Mouse (Mus musculus) urinary bladder, postnatal 25 days (tissue): ENCODE measurements around the gene Wfdc1.
A peak's percentile ranks its signal among the peaks of the same experiment; 100 is the strongest.

ENCODE experiments used
- DNase-seq: peaks from one replicate; pipeline ENCODE4 v3.0.0; 2022; ENCODE audit warnings: low spot score

The Wfdc1 gene

DNA sequence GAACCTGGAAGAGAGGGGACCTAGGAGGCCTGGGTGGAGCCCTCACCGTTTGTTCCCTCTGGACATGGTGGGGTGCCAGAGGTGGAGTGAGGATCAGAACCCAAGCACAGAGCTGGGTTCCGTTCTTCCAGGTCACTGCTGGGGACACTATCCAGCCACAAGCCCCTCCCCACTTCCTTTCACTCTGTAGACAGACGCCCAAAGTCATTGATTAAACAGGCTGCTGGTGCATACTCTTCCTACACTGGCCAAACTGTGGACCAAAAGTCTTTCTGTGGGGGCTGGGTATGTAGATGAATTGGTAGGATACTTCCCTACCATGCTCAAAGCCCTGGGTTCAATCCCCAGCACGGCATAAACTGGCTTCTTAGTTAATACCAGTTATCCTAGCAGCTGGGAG lies 25.8 kb downstream of the Wfdc1 start:
- no peak for DNase-seq

DNA sequence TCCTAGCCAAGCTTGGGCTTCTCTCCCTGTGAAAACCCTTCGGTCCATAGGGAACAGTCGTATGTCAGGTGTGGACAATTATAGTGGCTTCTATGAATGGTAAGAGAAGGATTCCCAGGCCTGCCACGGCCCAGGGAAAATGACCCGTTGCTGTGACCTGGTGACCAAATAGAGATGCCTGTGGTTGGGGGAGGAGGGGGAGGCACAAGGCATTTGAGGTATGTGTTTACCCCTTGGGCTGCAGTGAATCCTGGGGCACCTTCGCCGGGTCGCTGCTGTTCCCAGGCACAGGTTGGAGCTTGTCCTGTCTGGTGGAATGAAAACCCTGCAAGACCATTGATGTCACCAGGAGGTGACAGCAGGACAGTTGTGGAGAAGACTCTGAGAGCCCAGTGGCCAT lies 28.5 kb downstream of the Wfdc1 start:
- no peak for DNase-seq

DNA sequence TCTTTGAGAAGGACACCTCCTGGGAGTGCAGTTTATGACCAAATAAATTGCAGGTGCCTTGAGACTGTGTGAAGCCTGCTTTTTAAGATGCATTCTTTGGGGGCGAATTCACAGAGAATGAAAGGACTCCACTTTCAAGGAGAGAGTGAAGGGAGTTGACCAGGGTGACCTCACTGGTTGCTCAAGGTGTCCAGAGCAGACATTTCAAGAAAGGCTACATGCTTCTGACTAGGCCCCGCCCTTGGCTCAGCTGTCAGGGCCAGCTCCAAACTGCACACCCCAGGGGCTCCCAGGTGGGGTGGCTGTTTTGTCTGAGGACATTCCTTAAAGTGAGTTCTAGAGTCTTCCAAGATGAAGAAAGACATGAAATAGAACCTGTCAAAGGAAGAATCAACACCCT lies 31.0 kb downstream of the Wfdc1 start:
- no peak for DNase-seq

DNA sequence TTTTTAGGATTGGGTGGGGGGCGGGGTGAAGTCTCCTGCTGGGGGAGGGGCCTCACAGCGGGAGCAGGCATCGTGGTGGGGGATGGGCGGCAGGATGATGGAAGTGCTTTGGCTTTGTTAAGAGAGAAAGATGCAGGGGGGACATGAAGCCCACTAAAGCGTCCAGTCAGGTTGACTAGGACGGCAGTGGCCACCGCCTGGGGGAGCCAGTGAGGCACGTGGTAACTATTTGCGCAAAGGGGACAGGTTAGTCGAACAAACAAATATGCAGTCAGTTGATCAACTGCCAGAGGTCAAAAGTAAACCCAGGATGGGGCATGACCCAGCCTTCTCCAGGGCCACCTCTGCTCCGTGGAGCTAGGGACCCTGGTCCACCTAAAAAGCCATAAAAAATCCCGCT lies 32.8 kb downstream of the Wfdc1 start:
- DNase-seq = peak; percentile 70

DNA sequence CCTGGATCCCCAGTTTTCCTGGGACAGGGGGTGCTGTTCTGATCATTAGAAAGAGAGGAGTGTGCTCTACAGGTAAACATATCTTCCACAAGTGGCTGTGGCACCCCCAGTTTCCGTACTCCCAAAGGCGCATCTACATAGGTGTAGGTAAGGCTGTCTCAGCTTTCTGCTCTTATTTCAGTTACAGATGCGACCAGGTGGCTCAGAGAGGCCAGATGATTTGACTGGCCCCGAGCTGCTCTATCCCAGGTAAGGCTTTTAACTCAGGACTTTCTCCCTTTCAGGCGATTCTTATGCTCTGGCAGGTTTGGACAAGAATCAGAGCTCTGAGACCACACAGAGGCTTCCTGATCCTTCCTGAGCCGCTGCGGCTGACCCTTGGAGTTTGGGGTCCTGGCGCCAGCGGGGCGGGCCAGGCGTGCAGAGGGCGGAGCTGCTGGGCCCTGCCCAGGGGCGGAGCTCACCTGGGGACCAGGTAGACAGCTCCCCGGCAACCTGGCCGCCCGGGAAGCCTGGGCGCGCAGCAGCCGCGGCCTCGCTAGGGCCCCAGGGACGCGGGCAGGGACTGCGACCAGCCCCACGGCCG lies 33.5 kb downstream of the Wfdc1 start, which contains the start of gene Atp2c2:
Atp2c2 (plus strand) TSS at position 461 of the 586 bp plus-strand sequence.
- DNase-seq = no peak

DNA sequence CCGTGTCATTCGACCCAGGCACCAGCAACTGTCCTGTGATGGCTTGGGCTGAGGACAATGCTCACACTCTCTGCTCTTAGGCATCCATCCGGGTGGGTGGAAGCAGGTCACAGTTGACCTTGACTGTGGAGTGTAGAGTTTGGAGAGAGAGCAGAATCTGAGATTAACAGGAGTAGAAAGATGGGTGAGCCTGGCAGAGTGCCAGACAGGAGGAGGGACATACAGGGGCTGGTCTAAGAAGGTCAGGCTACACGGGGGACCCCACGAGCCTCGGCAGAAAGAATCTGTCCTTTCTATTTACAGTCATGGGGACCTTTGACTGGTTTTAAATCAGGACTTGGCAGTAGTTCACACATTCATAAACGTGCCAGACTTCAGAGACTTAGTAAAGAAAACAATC lies 36.8 kb downstream of the Wfdc1 start:
- DNase-seq = no peak

DNA sequence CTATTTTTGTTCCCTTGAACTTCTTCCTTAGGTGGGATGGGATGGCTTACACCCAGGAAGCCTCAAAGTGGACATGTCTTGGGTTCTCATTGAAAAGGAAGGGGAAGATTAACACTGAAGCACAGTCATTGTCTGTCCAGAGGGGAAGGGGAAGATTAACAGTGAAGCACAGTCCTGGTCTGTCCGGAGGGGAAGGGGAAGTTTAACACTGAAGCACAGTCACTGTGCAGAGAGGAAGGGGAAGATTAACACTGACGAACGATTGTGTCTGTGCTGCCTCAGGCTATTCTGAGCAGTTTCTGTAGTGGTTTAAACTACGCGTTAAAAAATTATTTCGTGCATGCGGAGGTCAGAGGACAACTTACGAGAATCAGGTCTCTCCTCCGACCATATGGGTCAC lies 41.0 kb downstream of the Wfdc1 start:
- no peak for DNase-seq

DNA sequence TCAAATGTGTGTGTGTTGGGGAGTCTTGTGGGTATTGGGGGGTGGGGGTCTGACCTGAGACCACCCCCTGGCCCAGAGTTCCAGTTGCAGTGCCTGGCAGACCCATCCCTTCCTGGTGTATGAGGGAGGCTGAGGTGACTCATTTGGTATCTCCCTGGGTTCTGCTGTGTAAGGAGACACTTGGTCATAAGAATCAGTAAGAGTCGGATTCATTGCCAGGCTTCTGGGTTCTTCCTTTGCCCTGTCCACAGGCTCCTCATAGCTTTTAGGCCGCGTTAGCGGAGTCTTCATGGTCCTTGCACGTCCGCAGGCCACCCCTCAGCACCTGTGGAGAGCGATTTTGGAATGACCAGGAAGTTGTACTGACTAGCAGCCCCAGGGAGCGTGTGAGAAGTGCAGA lies 42.3 kb downstream of the Wfdc1 start:
- no peak for DNase-seq

DNA sequence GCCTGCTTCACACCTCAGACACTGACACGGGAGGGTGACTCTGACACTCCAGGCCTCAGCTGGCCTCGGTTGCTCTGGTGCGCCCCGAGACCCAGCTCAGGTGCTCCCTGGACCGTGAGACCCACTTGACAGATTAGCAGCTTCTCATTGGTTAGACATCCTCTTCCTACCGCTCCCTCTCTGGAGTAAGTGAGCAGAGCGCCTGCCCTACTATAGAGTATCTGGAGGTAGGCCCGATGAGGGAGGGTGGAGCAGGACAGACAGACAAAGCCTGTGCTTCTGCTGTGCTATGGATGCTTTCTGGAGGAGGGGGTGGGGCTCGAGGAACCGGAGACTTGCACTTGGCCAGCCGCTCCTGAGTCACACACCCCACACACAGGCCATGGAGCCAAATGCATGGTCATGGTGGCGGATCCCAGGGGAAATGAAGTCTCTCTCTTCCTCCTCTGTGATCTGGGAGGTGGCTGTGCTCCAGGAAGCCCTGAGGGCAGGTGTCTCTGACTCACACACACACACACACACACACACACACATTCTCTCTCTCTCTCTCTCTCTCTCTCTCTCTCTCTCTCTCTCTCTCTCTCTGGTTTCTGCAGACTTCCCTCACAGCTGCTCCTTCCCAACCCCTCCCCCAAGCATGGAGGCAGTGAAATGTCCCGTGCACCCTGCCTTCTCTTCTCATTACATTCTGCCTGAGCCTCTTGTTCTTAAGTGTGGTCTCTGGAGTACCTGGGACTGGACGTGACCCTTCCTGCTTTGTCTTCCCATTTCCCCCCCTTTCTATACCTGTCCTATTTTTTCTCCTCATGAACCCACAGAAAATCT lies 42.9 kb downstream of the Wfdc1 start:
- DNase-seq = no peak

DNA sequence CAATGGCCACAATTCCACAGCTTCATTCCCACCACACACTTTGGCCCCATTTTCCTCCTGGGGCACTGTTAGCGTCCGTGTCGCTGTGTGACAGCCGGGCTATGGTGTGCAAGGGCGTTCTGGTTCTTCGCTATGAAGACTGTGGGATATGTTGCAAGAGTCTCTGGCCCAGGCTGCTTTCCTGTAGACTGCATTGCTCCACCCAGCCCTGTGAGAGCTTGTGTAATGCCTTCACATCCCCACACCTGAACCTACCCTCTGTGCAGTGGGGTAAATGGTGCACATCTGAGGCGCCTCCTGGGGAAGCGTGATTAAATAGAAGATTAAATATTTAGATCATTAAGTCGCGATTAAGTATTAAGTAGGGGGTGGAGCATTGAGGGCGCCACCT lies 43.5 kb downstream of the Wfdc1 start:
- DNase-seq = no peak

DNA sequence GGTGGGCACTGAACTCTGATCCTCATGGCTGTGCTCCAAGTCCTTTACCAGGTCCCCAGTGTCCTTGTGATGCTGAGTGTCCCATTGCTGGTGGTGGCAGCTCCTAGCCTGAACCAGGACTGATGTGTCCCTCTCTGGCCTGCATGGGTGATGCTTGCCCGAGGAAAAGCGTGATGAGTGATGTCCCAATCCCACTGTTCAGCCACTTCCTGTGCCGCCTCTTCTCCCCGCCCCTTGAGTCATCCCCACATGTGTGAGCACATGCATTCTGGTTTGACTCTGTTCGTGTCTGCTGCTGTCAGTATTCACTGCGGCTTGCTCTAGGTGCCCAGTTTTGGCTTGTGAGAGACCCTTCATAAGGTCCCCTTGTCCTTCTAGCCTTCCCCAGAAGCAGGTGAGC lies 46.1 kb downstream of the Wfdc1 start:
- DNase-seq = peak; percentile 52

DNA sequence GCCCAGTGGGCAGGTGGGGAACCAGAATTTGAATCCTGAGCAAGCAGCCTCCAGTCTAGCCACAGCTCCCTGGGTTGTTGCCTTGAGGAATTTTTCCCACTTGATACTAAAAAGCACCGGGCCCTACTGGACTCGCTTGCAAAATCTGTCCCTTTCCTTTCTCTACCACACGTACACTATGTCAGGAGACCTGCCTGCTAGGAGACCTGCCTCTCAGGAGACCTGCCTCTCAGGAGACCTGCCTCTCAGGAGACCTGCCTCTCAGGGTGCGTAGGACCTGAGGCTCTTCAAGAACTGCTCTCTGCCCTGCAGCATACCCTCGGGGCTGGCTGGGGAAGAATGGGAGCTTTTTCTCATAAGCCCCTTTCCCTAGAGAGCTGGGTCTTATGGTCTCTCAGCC lies 47.3 kb downstream of the Wfdc1 start:
- DNase-seq = no peak

DNA sequence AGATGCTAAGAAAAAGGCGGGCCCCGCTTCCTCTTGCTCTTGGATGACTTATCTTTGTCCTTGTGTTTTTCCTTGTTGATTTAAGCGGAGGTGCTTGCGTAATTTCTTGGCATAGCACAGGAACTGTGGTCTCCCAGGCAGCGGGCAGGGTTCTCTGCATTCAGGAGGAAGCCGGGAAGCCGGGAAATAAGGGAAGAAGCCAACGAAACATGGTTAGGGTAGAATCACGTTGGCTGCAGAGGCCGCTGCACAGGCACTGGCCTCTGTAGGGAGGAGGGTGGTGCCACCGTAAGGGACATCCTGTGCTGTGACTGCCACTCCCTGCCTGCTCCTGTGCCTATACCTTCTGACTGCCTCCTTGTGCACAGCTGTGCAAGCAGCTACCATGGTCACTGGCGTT lies 49.1 kb downstream of the Wfdc1 start:
- no peak for DNase-seq

DNA sequence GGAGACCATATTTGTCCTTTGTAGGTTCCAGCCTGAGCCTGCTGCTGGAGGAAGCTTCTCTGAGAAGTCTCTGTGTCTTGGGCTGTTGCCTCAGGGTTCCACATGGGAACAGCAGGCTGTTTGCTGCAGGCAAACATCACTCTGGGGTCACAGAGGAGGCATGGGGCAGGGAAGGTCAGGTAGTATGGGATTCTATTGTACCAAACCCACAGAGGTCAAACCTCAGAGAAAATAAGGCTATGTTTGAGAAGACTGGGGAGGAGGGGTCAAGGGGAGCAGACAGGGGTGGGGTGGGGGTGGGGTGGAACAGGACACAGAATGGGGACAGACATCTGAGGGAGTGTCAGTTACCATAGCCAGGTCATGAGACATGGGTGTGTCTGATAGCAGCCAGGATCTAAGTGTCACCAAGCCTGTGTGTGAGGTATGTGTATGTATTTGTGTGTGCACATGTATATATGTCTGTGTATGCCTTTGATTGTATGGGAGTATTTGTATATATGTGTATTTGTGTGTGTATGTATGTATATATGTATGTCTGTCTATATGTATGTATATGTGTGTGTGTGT lies 50.6 kb downstream of the Wfdc1 start:
- DNase-seq = no peak

DNA sequence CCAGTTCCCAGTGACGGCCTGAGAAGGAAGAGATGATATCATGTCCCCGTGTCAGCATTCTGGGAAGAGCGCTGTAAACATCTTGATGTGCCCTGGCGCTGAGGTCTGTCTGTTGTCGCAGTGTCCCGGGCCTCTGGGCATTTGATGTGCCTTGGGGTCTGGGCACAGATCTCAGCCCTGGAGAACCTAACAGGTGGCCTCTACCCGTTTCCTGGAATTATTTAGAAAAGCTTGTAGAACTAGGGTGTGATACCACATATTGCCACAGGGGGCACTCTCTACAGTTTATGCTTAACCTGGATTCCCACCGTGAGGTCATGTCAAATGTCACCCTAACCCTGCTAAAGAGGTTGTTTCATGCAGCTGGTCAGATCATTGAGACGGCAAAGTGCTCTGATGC lies 51.6 kb downstream of the Wfdc1 start:
- DNase-seq = no peak

DNA sequence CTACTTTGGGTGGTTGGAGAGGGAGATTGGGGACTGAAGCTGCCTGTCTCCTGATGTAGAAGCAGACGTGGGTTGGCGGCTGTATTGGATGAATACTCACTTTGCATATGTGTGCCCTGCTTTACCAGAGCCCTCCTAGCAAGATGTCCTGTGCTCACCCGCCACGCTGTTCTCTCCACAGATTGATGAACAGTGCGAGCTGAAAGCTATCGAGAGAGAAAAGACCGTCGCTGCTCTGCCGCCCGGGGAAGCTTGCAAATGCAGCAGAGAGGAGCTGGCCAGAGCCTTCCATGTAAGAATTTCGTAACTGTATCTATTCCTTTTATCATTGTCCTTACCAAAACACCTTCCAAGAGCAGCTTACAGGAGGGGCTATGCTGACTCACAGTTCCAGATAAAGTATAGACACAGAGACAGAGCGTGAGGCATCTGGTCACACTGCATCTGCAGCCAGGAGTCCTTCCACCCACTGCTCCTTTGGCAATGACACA lies 52.9 kb downstream of the Wfdc1 start:
- DNase-seq = no peak

DNA sequence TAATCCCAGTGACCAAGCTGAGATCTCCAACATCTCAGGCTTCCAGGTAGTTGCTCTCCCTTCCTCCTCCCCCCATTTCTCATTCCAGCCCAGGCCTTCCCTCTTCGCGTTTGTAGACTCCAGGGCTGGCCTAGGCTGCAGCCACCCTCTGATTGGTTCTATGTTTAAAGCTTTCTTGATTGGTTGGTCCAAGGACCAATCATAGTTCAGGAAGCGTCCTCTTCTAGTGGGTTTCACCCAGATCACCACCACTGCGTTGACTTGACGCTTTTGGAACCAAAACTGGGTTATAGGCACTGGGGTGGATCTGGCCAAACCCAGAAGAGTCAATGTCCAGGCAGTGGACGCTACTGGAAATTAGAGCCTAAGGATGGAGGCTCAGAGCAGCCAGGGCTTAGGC lies 56.2 kb downstream of the Wfdc1 start:
- no peak for DNase-seq

DNA sequence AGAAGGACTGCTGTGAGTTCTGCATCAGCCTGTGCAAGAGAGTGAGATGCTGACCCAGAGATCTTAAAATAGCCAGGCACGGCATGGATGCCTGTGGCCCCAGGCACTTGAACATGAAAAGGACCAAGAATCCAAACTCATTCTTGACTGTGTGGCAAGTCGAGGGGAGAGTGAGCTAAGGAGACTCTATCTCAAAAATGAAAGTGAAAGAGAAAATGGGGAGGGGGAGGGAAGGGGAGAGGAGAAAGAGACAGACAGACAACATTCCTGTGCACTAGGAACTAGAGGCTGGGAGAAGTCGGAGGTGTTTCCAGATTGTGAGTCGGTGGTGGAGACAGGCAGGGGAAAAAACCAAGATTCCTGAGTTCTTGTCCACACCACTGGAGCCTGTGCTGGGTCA lies 57.5 kb downstream of the Wfdc1 start:
- DNase-seq = no peak

DNA sequence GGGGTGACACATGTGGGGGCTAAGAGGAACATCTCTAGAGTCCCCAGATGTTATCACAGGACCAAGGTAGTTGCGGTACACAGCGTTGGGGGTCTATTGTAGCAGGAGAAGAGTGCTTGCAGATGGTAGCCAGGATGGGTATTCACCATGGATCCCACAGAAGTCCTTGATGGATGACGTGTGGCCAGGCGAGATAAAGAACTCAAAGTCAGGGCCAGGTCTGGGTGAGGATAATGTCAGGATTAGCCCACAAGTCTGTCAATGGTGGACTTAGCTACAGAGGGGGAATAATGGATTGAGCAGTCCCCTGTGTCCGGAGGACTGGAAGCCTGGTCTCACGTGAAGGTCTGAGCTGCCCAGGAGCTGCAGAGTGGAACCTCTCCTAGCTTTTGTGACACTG lies 58.4 kb downstream of the Wfdc1 start:
- DNase-seq = no peak

DNA sequence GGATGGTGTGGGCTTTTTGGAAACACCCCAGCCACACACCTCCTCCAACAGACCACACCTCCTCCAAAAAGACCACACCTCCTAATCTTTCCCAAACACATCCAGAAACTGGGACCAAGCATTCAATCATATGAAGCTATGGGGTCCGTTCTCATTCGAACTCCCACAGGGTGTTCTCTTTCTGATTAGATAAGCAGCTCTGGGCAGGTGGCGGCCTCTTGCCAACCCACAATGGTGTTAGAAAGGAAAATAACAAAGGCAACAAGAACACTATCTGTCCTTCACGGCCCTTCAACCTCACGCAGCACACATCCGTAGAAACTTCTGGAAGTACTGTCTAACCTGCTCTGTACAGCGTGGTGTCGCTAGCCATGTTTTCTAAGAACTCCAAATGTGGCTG lies 60.9 kb downstream of the Wfdc1 start:
- DNase-seq = no peak

DNA sequence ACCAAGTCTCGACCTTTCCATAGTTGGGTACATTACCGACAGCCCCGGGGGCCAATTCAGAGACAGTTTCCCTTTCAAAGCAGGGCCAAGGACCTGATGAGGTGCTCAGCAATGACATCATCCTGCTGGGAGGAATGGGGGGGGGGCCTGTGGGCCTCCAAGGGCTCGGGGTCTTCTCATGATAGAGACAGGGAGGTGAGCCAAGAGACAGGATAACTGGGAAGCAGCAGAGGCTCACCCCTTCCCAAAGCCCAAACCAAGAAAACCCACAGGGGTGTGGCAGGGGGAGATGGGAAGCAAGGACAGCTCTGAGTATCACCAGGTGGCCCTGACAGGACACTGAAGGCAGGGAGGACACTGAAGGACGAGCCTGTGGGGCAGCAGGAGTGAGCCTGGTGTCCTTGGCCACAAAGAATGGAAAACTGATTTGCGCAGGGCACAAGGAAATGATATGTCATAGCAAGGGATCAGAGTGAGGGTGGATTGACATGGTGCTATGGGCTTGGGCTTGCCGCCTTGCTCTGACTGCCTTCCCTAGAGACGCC lies 62.3 kb downstream of the Wfdc1 start:
- no peak for DNase-seq

DNA sequence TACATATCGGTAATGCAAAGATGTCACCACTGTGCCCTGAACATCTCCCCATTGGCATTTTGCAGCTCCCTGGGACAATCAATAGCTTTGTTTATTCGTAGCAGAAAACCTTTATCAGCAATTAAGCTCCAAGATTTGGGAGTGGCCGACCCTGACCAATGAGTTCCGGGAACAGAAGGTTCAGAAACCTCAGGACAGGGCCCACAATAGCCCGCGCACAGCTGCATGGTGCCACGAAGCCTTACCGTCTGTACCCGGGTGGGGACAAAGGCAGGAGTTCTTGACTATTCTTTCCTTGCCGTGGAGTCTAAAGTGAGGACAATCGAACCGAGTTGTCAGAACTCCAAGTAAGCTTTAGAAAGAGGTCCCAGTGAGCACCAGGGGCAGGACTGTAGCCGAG lies 65.9 kb downstream of the Wfdc1 start:
- no peak for DNase-seq

DNA sequence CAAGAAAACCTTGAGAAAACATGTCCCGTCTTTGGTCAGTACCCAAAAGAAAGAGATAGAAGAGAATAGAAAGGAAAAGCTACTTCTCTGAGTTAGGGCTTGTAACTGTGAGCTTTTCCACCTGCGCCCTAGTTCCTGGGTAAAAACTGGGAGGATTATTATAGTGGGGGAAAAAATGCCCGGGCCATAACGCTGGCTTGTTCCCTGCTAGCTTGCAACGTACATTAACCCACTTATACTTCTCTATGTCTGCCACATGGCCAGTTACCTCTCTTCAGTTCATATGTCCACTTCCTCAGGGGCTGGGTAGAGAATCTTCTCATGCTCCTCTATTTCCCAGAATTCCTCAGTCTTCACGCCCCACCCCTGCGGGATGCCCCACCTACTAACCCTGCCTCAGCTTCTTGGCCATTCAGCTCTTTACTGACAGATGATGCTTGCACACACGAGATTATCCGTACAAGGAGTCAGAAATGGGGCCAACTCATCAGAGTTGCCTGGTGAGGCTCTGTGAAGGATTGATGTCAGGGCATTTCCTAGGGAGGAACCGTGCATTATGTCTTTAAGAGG lies 70.3 kb downstream of the Wfdc1 start:
- no peak for DNase-seq
